4 mouse cellular contexts compared by ENCODE assay signal in the genomic region with DNA sequence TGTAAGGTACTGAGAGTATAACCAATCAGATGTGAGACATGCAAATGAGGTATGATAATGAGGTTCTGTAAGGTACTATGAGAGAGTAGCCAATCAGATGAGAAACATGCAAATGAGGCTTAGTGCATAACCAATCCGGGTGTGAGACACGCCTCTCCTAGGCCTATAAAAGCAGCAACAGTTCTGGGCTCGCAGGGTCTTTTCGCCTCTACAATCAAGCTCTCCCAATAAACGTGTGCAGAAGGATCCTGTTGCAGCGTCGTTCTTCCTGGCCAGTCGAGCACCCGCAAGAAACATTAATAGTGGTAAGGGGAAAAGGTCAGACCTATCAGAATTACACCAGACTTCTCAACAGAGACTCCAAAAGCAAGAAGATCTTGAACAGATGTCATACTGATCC. TPM values are rescaled to one million over a fixed set of nuclear protein-coding genes. Genes with fewer than 3 reads are reported as not detected.
DNase-seq lines count a peak whose midpoint lies in the region; TF ChIP-seq lines count a peak whose summit lies in the region.
"Not testable (repeated sequence)": the region's sequence is repeated elsewhere in the genome, so short reads cannot be mapped to it uniquely, and the experiment has no call there.
"Had no signal": no experiment of that assay in that cellular context is flagged by ENCODE, and none has a peak within 500 bp of the region (broad histone marks: within the 10 kb centered on the region; RNA-seq: fewer than 3 reads in every experiment).

No protein-coding gene starts in this region.

- H3K9me3 ChIP-seq in MEL (replicated peaks; ENCODE audit: insufficient read depth, low read length), result not testable (repeated sequence)

- H3K27me3 ChIP-seq in MEL (ENCODE audit: control insufficient read depth in 1 of 2, insufficient read depth in 2 of 2, low read length in 2 of 2), result not testable (repeated sequence)

- not testable (repeated sequence) for H3K9ac ChIP-seq in MEL (ENCODE audit: control insufficient read depth, low read depth, low read length, poor library complexity, severe bottlenecking)

- H3K27ac ChIP-seq in MEL (ENCODE audit: control insufficient read depth, low read depth, low read length), result not testable (repeated sequence)

- not testable (repeated sequence) for TF ChIP-seq RAD21 in MEL (IDR thresholded peaks at IDR 0.05; ENCODE audit: low read depth, low read length)

- not testable (repeated sequence) for H3K4me3 ChIP-seq in MEL (ENCODE audit: control insufficient read depth in 1 of 2, insufficient read depth in 1 of 2, low read depth in 2 of 2, low read length in 2 of 2)

- TF ChIP-seq EP300 in MEL (IDR thresholded peaks at IDR 0.05; ENCODE audit: low read depth in 1 of 2, low read length in 2 of 2), result not testable (repeated sequence)

- DNase-seq in MEL (ENCODE audit: low read depth, low spot score) (peak; percentile 42), MEL-GATA-1-ER (ENCODE audit: extremely low read depth, low read depth) (peak; percentile 4), R1 (ENCODE audit: low read depth, low spot score) (peak; percentile 17)

- peak in 1 of 2 experiments; percentile 55; a peak in 1 of 4 replicates for TF ChIP-seq POLR2A in MEL (IDR thresholded peaks at IDR 0.05; ENCODE audit: control insufficient read depth in 1 of 2, insufficient read depth in 1 of 2, low read depth in 1 of 2, low read length in 2 of 2, poor library complexity in 1 of 2)

- not testable (repeated sequence) for TF ChIP-seq CTCF in MEL (IDR thresholded peaks at IDR 0.05 in 2 of 3, conservative IDR thresholded peaks at IDR 0.05 in 1 of 3; ENCODE audit: control insufficient read depth in 1 of 3, insufficient read depth in 1 of 3, low read depth in 2 of 3, low read length in 3 of 3, poor library complexity in 1 of 3, severe bottlenecking in 1 of 3)

- not testable (repeated sequence) for H3K36me3 ChIP-seq in MEL (ENCODE audit: control insufficient read depth in 1 of 2, insufficient read depth in 2 of 2, low read length in 2 of 2)

- not testable (repeated sequence) for H3K4me1 ChIP-seq in MEL (ENCODE audit: control insufficient read depth in 1 of 2, insufficient read depth in 2 of 2, low read length in 2 of 2)

- H3K79me2 ChIP-seq in MEL (ENCODE audit: control insufficient read depth, insufficient read depth, low read length, poor library complexity), result not testable (repeated sequence)

TF ChIP-seq in MEL, 35 proteins besides CTCF, POLR2A, EP300 and RAD21:
- TF ChIP-seq TBP (IDR thresholded peaks at IDR 0.05; ENCODE audit: low read depth, low read length), result peak; percentile 81

RNA-seq across cellular contexts. Expression of a gene that starts 17.2 kb away (rescaled TPM):
- 0.42 and 0.46 TPM in 2 replicates for total RNA-seq in MEL (2012; rRNA removed)
- under 1 TPM in 1 of 2 experiments, not detected in 1; 0.15 TPM for polyA plus RNA-seq in MEL (2012; ENCODE audit: insufficient read depth in 1 of 2, insufficient read length in 2 of 2, low read depth in 1 of 2, low replicate concordance in 2 of 2, missing spikeins in 1 of 2)
- polyA plus RNA-seq: G1E had no signal

RNA-seq across cellular contexts. Expression of a gene that starts 45.9 kb away (rescaled TPM):
- 94.6 and 99.1 TPM in 2 replicates for total RNA-seq in MEL (2012; rRNA removed)
- polyA plus RNA-seq in MEL (2012; ENCODE audit: insufficient read depth in 1 of 2, insufficient read length in 2 of 2, low read depth in 1 of 2, low replicate concordance in 2 of 2, missing spikeins in 1 of 2), result 10 to 100 TPM in 1 of 2 experiments, not detected in 1; 49.6 TPM

RNA-seq across cellular contexts. Expression of a gene that starts 59.7 kb away (rescaled TPM):
- total RNA-seq in MEL (2012; rRNA removed), result 0.19 and 0.33 TPM in 2 replicates
- under 1 TPM in 1 of 2 experiments, not detected in 1; 0.08 TPM for polyA plus RNA-seq in MEL (2012; ENCODE audit: insufficient read depth in 1 of 2, insufficient read length in 2 of 2, low read depth in 1 of 2, low replicate concordance in 2 of 2, missing spikeins in 1 of 2)
- polyA plus RNA-seq: G1E had no signal
